Mouse (Mus musculus) central nervous system, embryonic 11.5 days (tissue): ENCODE measurements around the gene Mnt. TPM values are rescaled to one million over a fixed set of nuclear protein-coding genes. Genes with fewer than 3 reads are reported as not detected.

Experiments
- polyA plus RNA-seq: library from polyadenylated mRNA; depleted of rRNA; stranded (reverse); fragments of >200 nt; gene quantifications from 2 replicates; pipeline ENCODE4 v1.2.3, GENCODE M21; 2012; rRNA removed

Gene Mnt
- 15.4 and 17.5 TPM in 2 replicates for polyA plus RNA-seq

DNA sequence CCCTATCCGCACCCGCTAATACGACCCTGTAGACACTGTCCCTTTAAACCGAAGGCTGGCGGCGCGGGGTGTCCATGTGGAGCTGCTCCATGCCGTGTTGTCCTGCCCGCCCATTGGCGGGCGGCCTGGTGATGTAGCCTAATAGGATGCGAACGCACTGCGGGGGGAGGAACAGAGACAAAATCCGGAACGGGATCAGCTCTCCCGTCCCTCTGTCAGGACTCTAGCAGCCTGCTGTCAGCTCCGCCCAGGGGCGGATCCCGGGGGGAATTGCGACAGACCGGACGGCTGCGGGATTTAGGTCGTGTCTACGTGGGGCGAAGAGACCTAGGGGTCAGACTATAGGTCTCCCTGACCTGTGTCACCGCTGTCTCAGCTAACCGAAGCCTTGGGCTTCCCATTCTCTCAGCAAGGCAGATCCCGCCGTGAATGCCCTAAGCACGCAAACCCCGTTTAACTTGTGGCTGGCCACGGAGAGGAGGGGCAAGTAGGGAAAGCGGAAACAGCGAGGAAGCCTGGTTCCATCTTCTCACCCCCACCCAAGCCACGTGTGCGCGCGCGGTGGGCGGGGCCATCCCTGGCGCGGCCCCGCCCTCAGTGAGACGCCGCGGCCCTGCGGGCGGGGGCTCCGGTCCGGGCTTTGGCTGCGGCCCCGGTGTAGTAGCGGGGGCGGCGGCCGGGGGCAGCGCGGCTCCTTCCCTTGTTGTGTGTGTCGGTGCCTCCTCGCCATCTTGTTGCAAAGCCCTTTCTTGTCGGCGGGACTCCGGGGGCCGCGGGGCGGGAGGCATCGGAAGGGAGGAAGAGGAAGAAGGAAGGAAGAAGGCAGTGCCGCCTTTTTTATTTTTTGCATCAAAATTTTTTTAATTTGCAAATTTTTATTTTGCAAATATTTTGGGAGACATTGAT lies at the start of gene Mnt:
TSS of gene Mnt (plus strand) at position 665 of the 906 bp plus-strand sequence.

Other genes starting within 250 kb of the Mnt start
- 5.2 and 5.9 TPM in 2 replicates for gene Rap1gap2, start 220.0 kb upstream of the Mnt start, polyA plus RNA-seq
- 2.7 and 2.9 TPM in 2 replicates for gene Ccdc92b, start 211.3 kb upstream of the Mnt start, polyA plus RNA-seq
- 25.6 and 30.1 TPM in 2 replicates for gene Cluh, start 181.4 kb upstream of the Mnt start, polyA plus RNA-seq
- gene Pafah1b1, start 106.2 kb upstream of the Mnt start, polyA plus RNA-seq: 64.5 and 88.4 TPM in 2 replicates
- gene Mettl16, start 60.1 kb upstream of the Mnt start, polyA plus RNA-seq: 25.0 and 49.2 TPM in 2 replicates
- gene Sgsm2, start 66.1 kb downstream of the Mnt start, polyA plus RNA-seq: 18.5 and 18.8 TPM in 2 replicates
- gene Tsr1, start 67.2 kb downstream of the Mnt start, polyA plus RNA-seq: 38.5 and 45.0 TPM in 2 replicates
- gene Smg6, start 94.9 kb downstream of the Mnt start, polyA plus RNA-seq: 32.3 and 36.0 TPM in 2 replicates
- gene Srr, start 95.0 kb downstream of the Mnt start, polyA plus RNA-seq: 16.3 and 22.2 TPM in 2 replicates